Mouse (Mus musculus) brain, embryonic 14.5 days (tissue): ENCODE data around the gene Cdk14. TPM values are rescaled to one million over a fixed set of nuclear protein-coding genes. Genes with fewer than 3 reads are reported as not detected.

Experiments used
- DNase-seq: peaks from one replicate; pipeline ENCODE4 v3.0.0-alpha.2; 2011; ENCODE audit warnings: low read depth
- CTCF ChIP-seq: fragments of 200-500 bp; IDR thresholded peaks from 2 replicates; pipeline ENCODE4 v1.5.1; 2012; ENCODE audit warnings: inconsistent platforms, mild to moderate bottlenecking, moderate library complexity, borderline replicate concordance; ENCODE audit not compliant: insufficient read depth, insufficient read length; ENCODE audit errors: extremely low read depth
- POLR2A ChIP-seq: fragments of 200-500 bp; IDR thresholded peaks from 2 replicates; pipeline ENCODE4 v1.6.1; 2012; ENCODE audit warnings: mild to moderate bottlenecking, inconsistent platforms, borderline replicate concordance; ENCODE audit not compliant: poor library complexity, insufficient read depth, insufficient read length, severe bottlenecking; ENCODE audit errors: extremely low read depth
- polyA plus RNA-seq: library from polyadenylated mRNA; depleted of rRNA; stranded (reverse); fragments of >200 nt; gene quantifications from 2 replicates; pipeline ENCODE4 v1.2.3, GENCODE M21; 2012

The Cdk14 gene
- polyA plus RNA-seq, 1 experiment, result 33.3 TPM

- peak; percentile 42 for DNase-seq
- no peak for TF ChIP-seq CTCF
- TF ChIP-seq POLR2A, result no peak
Observed at GRCm38 (mm10) chr5:4778274-4778673, 641.8 kb downstream of the Cdk14 start.

DNA sequence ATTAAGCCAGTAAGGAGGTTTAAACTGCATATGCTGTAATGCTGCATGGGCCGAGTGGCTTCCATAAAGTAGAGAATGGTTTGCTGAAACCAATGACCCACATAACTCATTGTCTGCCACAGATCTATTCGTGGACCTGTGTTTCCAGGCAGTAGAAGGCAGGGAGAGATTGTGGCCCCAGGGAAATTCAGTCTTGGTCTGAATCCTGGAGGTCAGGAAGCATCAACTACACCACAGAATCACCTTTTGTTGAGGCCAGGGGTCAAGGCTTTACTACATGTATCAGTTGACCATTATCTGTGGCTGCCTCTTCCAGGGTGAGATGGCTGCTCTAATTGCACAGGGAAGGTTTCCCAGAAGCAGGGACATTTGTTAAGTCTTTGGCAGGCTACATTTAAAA lies 643.6 kb downstream of the Cdk14 start:
- no peak for TF ChIP-seq CTCF
- no peak for TF ChIP-seq POLR2A

DNA sequence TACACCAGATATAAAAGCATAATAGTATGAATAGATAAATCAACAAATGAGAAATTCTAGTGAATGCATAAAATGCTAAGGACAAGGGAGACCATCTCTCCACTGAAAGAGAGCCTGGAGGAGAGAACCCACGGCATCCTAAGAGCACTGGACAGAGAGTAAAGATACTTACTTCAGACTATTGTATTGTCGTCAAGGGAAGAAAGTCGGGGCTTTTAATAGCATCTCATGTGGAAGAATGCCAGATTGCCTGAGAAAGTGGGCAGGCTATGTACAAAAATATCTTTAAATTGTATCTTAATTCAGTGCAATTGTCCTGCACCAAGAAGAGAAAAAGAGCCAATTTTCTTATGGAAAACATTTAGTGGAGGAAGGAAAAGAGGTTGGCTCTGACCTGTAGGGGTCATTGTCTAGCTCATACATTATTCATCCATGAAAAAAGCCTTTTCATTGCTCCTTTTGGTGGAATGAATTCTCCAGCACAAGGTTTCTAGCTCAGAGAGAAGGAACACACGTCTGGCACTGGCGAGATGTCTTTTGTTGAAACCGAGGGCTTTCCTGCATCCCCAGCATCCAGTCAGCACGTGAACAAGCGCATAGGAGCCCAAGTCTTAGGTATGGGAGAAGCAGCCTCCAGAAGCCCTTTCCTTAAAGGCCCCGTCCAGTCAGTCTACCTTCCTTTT lies 646.9 kb downstream of the Cdk14 start:
- no peak for TF ChIP-seq CTCF
- TF ChIP-seq POLR2A, result no peak
- DNase-seq, result peak; percentile 76

More for the DNA sequence above, 643.6 kb downstream of the Cdk14 start:
- DNase-seq, result no peak

GRCm38 (mm10) chr5:4770609-4771008 lies 649.5 kb downstream of the Cdk14 start:
- no peak for TF ChIP-seq POLR2A
- no peak for TF ChIP-seq CTCF
- DNase-seq, result no peak

DNA sequence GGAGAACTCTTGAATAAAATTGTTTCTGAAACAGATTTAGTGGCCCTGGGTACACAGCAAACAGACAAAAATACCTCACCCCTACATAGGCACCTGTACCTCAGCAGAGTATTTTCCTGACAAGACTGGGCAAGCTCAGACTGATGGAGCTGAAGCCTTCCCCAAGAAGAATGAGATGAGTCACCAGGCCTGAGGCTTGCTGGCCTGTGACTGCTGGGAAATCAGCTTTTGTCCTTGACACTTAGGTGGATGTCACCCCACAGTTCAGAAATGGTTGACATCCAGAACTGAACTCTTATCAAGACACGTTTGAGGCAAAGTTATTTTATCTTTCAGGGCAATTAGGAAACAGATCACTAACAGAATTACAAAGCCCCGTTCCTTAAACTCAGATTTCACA lies 652.2 kb downstream of the Cdk14 start:
- no peak for DNase-seq
- TF ChIP-seq CTCF (no peak), POLR2A (no peak)

DNA sequence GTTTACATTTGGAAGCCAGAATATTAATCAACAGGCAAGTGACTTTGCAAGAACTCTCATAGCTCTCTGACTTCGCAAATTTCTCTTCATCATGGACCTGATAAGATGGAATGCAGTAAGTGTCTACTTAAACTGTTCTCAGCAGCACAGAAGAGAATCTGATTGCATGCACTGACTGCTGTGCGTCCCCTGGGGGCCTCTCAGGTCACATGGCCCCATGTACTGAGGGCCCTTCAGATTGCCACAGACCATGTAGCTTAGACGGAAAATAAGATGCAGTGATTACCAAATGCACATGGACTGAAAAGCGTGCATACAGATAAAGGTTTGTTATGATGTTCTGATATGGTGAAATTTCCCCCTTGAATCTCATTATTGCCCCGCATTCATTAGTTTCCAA lies 653.4 kb downstream of the Cdk14 start:
- DNase-seq, result no peak
- no peak for TF ChIP-seq POLR2A
- TF ChIP-seq CTCF, result no peak

DNA sequence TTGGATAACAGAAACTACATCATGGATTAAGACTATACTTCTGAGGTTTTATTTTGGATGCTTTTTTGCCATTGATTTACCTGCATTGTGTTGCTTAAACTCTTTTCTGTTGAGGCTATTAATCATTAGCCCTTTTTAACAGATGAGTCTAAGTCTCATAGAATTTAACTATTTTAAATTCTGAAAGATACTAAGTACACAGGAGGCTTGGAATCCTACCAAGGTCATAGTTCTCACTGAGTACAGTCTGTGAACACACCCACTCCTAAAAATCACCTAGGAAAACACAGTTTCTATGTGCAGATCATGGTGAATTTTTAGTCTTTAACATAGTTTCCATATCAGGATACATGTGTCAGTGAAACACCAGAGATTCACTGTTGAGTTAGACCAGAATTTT lies 658.2 kb downstream of the Cdk14 start:
- no peak for DNase-seq
- TF ChIP-seq CTCF (no peak), POLR2A (no peak)

- DNase-seq, result peak; percentile 52
- TF ChIP-seq POLR2A (no peak), CTCF (peak; percentile 1; the same call in 1 of the 2 replicates)
Observed at GRCm38 (mm10) chr5:4758331-4759080, 661.6 kb downstream of the Cdk14 start.

DNA sequence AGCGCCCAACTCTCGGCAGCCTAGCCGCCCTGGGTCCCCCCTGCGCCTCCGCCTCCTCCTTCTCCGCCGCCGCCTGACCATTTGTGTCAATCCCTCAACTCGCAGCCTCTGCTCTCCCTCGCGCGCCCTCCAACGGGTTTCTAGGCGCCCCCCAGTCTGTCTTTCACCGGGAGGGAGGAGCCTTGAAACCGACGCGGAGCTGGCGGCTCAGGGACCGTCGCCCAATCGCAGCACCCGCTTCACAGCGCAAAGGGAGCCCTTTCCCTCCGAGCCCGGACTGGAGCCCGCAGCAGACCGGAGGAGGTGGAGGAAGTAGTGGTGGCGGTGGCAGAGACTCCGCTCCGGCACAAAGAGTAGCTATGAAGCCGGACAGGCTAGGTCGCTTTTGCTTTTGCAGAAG lies 662.2 kb downstream of the Cdk14 start, which contains the start of gene Fzd1:
TSS of gene Fzd1 (minus strand) at position 134 of the 400 bp plus-strand sequence.
- peak; percentile 99 for DNase-seq

DNA sequence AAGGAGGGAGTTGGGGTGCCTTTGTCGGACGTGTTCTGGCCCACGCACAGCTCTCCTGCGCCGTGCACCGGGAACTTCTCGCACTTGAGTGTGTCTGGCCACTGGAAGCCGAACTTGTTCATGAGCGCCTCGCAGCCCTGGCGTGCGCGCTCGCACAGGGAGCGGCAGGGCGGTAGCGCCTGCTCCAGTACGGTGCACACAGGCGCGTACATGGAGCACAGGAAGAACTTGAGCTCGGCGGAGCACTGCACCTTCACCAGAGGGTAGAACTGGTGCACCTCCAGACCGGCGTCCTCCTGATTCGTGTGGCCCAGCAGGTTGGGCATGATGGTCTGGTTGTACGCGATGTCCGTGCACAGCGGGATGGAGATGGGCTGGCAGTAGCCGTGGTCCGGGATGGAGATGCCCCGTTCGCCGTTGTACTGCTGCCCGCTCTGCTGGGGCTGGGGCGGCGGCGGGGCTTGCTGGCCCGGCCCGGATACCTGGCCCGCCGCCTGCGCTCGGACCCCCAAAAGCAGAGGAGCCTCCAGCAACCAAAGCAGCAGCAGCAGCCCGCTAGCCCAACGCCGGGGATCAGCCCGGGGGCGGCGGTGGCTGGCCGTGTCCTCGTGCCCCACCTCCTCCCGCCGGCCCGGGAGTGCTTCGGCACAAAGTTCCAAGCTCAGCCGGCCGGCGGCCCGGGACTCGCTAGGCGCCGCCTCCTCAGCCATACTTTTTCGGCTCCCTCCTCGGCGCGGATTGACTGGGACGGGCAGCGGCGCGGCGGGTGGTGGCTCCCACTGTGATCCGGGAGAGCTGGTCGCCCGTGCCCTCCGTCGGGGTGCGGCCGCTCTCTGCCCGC lies 663.0 kb downstream of the Cdk14 start:
- TF ChIP-seq CTCF (no peak), POLR2A (no peak)
- peak; percentile 83 for DNase-seq

More for the DNA sequence above, 662.2 kb downstream of the Cdk14 start, which contains the start of gene Fzd1:
- TF ChIP-seq POLR2A, result no peak; the same call in 1 of the 2 replicates
- no peak for TF ChIP-seq CTCF
